Mouse (Mus musculus): ENCODE data around the gene Heatr6.

DNA sequence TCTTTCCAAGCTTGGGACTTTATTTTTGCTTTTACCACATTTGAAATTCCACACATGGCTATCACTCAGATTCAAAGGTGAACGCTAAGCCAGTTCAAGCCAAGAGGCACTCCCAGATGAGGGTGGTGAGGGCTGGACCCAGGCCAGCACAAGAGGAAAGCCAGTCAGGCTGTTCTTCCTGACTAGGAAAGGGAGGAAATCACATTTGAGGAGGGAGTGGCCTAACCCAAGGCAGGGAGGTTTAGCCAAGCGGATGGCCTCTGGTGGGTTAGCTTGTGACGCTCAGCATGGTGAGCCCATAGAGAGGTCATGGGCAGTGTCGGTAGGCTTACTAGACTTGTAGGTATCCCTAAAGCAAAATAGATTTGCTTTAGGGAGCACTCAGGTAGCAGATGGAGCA is 33.3 kb downstream of the Heatr6 start:
- TF ChIP-seq CTCF (IDR thresholded peaks at IDR 0.05; ENCODE audit: low read depth, low read length) (no peak), POLR2A (IDR thresholded peaks at IDR 0.05; ENCODE audit: borderline replicate concordance, low read depth, low read length) (no peak)

Measured in bone marrow macrophage, adult 2 months (primary cell).